Mouse (Mus musculus) left cerebral cortex, adult 11 months (tissue): ENCODE data around the gene Gm20388.

Experiments
- DNase-seq: peaks from one replicate; pipeline ENCODE4 v3.0.0; 2022; ENCODE audit warnings: low spot score

Gene Gm20388

GRCm38 (mm10) chr8:120207364-120207763, 296.7 kb downstream of the Gm20388 start:
- no peak for DNase-seq

DNA sequence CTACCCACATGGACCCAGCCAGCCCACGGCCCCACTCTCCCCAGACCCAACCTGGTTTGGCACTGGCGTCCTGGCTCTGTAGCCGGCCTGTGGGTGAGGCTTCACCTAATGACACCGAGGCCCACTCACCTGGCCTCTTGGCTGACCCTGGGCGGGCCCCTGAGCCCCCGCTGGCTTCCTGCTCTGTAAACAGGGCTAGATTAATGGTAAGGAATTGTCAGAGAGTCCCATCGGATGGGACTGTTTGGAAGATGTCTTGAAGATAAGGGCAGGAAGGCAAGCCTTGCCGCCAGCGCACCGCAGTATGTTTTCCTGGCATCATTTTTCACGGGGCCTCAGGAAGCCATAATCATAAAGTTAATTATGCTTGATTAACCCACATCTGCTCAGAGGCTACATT, 297.5 kb downstream of the Gm20388 start:
- no peak for DNase-seq

- no peak for DNase-seq
Measured at GRCm38 (mm10) chr8:120211345-120211744, 300.7 kb downstream of the Gm20388 start.

DNA sequence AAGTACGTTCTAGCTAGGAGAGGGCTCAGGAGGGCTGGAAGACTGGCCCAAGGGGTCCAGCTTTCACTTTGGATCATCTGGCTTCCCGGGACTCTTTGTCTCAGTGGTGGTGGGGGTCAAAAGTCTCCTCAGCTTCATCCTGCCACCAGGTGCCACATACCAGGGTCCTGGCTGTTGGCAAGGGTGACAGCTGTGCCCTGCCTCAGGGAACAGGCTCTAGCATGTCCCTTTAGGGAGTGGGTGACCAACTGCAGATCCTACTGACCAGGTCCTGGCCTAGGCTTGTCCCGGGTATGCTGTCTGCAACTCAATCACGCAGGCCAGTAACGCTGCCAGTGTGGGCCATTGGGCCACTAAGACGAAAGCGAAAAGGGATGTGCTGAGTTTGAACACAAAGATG, 302.0 kb downstream of the Gm20388 start:
- no peak for DNase-seq

GRCm38 (mm10) chr8:120213229-120213628, 302.6 kb downstream of the Gm20388 start:
- DNase-seq: no peak

DNA sequence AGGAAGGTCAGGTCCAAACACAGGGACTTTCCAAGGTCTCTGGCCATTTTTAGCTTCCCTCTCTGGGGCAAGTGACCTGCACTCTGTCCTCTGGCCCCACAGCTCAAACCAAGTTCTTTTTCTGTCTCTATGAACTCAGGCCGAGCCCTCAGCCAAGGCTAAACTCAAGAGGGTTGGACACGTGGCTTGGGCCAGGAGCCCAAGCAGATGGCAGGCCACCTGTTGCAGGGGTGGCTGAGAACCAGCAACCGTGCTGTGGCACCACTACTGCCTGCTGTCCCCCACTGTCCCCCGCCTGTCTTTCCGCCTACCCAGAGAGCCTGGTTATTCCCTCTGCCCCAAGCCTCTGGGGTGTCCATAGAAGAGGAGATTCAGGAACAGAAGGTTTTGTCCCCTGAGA, 303.3 kb downstream of the Gm20388 start:
- no peak for DNase-seq

- no peak for DNase-seq
Measured at GRCm38 (mm10) chr8:120215416-120216141, 304.9 kb downstream of the Gm20388 start.

- no peak for DNase-seq
Measured at GRCm38 (mm10) chr8:120216855-120217830, 306.5 kb downstream of the Gm20388 start.

GRCm38 (mm10) chr8:120222548-120222947, 311.9 kb downstream of the Gm20388 start:
- DNase-seq: no peak

- DNase-seq: no peak
Measured at GRCm38 (mm10) chr8:120224521-120225420, 314.1 kb downstream of the Gm20388 start.

DNA sequence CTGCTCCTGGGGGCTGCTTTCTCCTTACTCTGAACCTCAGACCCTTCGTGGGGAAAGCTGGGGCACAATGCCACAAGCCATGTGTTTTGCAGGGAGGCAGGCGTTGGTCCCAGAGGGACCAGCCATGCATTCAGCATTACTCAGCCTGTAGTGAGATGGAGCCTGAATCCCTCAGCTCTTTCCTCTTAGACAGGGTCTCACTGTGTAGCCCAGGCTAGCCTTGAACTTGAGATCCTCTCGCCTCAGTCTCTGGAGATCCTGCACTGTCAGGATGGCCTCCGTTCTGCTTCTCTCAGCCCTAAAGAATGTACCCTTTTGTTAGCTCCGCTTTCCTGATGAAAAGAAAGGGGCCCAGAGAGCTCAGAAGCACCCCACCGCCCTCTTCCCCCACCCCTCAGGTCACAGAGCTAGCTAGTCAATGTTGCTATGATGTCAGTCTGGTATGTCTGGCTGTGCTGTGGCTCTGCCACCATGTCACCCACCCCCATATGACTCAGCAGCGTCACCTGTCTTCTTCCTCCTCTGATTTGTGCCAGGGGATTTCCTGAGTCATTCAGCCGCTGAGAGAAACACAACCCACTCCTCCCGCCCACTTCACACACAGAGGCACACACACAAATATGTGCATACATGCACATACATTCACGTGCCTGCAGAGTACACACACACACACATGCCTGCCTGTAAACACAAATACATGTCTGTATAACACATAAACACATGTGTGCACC, 314.9 kb downstream of the Gm20388 start:
- peak; percentile 54 for DNase-seq

- DNase-seq: no peak
Measured at GRCm38 (mm10) chr8:120226700-120227577, 316.3 kb downstream of the Gm20388 start.

GRCm38 (mm10) chr8:120227578-120227876, 316.9 kb downstream of the Gm20388 start:
- DNase-seq: no peak

- peak; percentile 70 for DNase-seq
Measured at GRCm38 (mm10) chr8:120227891-120228591, 317.4 kb downstream of the Gm20388 start, which contains the start of gene Gse1. Gse1 (plus strand) TSS chr8:120228456.

DNA sequence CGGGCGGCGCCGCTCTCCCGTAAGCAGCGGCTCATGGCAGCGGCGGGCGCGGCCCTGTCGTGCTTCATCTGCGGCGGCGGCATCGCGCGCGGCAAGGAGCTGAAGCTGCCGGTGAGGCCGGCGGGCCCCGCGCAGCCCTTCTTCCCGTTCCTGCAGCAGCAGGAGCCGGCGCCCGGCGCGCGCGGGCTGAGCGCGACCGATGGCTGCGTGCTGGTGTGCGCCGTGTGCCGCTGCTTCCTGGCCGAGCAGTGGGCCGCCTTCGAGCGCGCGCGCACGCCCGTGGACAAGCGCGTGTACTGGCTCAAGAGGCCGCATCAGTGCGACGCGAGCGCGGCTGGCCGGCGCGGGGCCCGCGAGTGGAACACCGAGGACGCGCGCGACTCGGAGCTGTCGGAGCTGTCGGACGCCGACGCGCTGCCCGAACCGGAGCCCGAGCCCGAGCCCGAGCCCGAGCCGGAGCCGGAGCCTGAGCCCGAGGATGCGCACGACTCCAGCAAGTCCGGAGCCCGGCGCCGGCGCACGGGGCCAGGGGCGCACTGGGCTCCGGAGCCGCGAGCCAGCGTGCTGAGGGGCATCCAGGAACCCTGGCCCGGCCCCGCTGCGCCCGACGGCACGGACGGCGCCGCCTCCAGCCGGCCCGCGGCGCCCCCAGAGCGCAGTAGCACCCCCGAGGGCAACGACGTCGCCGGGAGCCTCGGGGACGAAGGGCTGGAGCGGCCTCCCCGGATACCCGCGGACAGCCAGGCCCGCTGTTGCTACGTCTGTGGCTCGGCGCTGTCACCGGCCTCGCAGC, 318.3 kb downstream of the Gm20388 start:
- no peak for DNase-seq

DNA sequence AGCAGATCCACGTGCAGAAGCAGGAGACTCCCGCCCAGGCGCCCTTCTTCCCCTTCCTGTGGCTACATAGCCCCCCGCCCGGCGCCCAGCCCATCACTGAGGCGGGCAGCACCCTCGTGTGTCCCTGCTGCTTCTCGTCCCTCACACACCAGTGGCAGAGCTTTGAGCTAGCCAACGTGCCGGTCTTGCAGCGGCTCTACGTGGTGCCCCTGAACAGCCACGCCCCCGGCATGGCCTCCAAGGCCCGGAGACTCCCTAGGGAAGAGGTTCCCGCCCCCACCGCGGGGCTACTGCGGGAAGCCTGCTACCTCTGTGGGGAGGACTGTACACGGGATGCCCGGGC, 318.9 kb downstream of the Gm20388 start:
- DNase-seq: no peak

- no peak for DNase-seq
Measured at GRCm38 (mm10) chr8:120230081-120230480, 319.4 kb downstream of the Gm20388 start.

GRCm38 (mm10) chr8:120230715-120231614, 320.3 kb downstream of the Gm20388 start:
- no peak for DNase-seq
